Mouse (Mus musculus): Measurements from ENCODE around the gene Cntn6.
A peak's percentile ranks its signal among the peaks of the same experiment; 100 is the strongest.

The Cntn6 gene

DNA sequence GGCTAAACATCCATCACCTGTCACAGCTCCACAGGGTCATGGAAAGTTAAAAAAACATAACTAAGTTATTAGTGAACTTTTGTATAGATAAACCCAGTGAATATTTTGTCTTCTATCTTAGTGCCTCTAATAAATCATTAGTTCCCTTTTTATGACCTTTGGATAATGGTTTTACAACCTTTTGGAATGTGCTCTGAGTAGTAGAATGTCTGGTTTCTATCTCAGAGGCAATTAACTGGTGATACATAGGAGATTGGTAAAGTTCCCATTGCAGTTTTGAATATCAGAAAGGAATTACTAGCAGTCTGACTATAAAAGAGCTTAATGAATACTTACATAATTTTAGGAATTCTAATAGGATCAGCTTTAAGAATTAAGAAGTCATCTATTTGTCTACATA is 265.5 kb downstream of the Cntn6 start:
- no peak for DNase-seq (ENCODE audit: low spot score in 2 of 2)

DNA sequence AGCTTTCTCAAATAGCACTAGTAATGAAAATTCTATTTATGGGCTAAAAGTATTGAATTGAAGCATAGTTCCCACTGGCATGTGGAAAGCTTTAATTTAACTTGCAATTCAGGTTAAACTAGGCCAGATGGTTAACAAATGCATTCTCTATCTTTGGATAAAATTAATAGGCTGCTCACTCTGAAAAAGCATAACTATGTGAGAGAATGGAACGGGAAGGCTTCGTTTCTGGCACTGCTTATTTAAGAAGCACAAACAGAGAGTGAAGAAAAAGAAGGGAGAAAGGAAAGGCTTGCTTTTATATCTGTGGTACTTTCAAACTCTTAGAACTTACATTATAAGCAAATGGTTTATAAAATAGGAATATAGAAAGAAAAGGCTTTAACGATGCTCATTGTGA is 268.6 kb downstream of the Cntn6 start:
- DNase-seq (ENCODE audit: low spot score in 2 of 2), result peak in 1 of 2 experiments; percentile 4

DNA sequence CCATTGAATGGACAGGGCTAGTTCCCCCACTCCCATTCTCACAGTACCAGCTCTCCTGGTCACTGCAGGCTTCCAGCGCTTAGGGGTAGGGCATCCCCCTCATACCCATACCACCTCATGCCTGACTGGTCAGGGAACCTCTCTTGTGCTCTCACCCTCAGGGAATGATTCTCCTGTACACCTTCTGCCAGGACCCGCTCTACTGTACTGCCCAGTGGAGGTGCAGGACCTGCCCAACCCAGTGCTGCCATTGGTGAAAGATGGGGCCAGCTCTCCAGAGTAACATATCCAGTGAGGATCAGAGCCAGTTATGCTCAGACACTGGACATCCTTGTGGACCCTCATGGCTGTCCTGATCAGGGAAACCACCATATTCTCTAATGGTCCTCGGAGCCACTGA is 291.3 kb downstream of the Cntn6 start:
- DNase-seq (ENCODE audit: low spot score in 2 of 2), result no peak

DNA sequence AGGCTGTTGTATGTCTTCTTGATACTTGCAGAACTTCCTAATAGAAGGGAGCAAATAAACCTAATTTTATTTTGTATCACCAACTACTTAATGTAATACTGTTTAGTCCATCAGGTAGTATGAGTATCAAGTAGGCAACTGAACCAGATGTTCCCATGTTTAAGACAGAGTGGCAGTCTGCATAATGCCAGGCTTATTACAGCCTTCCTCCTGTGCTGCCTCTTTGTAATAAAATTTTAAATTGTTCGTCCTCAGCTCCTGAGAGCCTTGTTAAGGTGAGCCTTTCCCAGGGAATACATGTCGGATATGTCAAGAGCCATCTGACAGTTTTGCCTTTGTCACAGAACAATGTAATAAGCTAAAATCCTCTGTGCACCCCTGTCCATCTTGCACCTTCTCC is 294.9 kb downstream of the Cntn6 start:
- no peak for DNase-seq (ENCODE audit: low spot score in 2 of 2)

DNA sequence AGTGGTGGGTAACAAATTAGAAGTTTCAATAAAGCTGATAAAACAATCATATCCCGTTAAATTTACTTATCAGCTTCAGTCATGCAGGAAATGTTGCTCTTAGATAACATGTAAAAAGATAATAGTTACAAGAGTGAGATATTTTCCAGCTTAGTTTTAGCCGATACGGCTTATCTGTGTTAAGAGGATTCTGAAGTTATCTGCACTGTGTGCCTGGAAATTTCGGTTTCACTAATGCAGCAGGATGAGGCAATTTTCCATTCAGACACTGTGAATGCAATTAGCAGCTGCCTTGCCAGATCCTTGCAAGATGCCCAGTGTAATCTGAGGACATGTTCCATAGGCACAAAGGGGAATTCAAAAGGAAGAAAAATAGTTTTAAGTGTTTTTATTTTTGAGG is 315.9 kb downstream of the Cntn6 start:
- DNase-seq (ENCODE audit: low spot score in 2 of 2), result peak in 1 of 2 experiments; percentile 3

DNA sequence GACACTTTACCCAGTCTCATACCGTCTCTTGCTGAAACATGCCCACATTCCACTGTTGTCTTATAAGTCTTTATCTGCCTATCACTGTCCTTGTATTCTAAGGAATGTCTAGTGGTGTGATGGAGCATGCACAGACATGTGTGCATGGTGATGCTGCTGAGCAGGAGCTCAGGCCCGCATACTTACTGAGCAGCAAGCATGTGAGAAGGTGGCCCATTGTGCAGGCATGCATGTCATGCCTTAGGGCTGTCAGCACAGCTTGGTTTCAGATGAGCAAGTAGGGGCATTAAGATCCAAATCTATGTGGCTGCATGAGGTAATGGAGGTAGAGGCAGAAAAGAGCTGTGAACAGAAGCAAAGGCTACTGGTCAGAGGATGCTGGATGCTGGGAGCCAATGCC is 323.0 kb downstream of the Cntn6 start:
- no peak for DNase-seq (ENCODE audit: low spot score in 2 of 2)

DNA sequence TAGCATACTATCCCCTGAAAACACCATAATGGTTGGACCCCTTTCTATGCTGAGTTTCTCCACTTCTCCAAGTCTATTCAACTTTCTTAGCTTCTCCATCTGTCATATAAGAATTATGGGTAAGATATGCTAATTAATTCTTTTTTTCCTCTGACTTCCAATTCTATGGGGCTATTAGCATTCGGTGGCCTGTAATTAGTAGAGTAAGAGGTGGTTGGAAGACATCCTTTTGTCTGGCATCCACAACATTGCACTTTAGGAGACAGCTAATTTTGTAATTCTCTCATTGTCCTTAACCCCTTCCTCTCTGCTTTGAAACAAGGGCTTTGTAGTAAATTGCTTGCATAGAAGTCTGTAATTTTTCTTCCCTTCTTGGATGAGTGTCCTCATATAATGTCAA is 387.1 kb downstream of the Cntn6 start:
- no peak for DNase-seq (ENCODE audit: low spot score in 2 of 2)

DNA sequence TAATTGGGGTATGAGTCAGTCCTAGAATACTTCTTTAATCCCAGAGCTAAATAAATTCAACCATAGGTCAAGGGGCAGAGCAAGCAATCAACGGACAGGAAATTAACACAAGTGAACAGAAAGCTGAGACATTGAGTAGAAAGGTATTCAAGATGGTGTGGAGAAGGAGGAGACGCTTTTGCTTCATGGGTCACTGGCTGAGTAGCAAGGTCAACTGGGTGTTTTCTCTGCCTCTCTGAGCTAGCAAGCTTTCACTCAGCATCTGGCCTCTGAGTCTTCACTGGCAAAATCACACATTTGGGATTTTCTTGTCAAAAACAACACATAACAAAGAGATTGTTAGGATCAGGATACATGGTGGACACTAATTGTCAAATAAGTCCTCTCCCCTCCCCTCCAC is 391.4 kb downstream of the Cntn6 start:
- no peak for DNase-seq (ENCODE audit: low spot score in 2 of 2)

DNA sequence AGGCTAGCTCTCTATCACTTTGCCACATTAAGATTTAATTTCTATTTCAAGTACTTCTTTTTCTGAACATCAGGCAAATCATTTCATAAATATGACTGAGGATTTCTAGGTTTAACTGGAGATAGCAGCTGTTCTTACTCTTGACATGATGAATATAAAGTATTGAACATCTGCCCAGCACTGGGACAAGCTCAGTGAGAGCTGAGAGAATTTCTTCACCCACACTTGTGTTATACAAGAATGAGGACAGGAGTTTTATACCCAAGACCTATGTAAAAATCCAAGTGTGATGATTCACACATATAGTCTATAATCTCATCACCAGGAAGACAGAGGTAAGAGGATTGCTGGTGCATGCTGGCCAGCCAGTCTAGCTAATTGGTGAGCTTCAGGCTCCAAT is 393.2 kb downstream of the Cntn6 start:
- no peak for DNase-seq (ENCODE audit: low spot score in 2 of 2)

DNA sequence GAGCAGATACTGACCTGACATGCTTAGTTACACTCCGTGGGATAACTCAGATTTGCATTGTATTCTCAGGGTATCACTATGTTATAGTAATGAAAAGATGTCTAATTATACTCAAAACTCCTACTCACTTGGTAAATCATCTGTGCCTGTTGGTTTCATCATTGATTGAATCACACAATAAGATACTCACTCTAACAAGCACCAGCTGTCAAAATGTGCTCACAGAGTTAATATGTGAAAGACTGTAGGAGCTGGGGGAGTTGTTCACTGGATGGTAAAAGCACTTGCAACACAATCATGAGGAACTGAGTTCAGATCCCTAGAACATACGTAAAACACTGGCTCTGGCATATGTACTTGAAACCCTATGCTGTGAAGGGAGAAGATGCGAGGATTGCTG is 398.5 kb downstream of the Cntn6 start:
- DNase-seq (ENCODE audit: low spot score in 2 of 2), result no peak

Data from left cerebral cortex, adult 9 months (tissue).